In genomic region chr17:56805784-56806183, GRCm38 (mm10) we compare ENCODE assay signal across 17 mouse cellular contexts. TPM values are rescaled to one million over a fixed set of nuclear protein-coding genes. Genes with fewer than 3 reads are reported as not detected.
DNase-seq lines count a peak whose midpoint lies in the region; ATAC-seq and TF ChIP-seq lines count a peak whose summit lies in the region.
"Had no signal": no experiment of that assay in that cellular context is flagged by ENCODE, and none has a peak within 500 bp of the region (broad histone marks: within the 10 kb centered on the region; RNA-seq: fewer than 3 reads in every experiment).

No protein-coding gene starts in this region.

- H3K4me2 ChIP-seq in intestine, postnatal 0 days (replicated peaks; ENCODE audit: low read depth), result no peak overlapping the region
- no peak overlapping the region for H3K4me2 ChIP-seq in intestine, embryonic 16.5 days (ENCODE audit: low read depth, low read length)
- H3K4me2 ChIP-seq in midbrain, postnatal 0 days (ENCODE audit: low read depth, low read length, poor library complexity, severe bottlenecking), result no peak overlapping the region
- H3K4me2 ChIP-seq in limb, embryonic 14.5 days (replicated peaks; ENCODE audit: low read depth, low read length, severe bottlenecking), result no peak overlapping the region
- H3K4me2 ChIP-seq: heart, embryonic 13.5 days; limb, embryonic 15.5 days; midbrain, embryonic 13.5 days had no signal

- no peaks in the 10 kb centered on the region for H3K27me3 ChIP-seq in intestine, postnatal 0 days (replicated peaks; ENCODE audit: control insufficient read depth, insufficient read depth, low read length)
- H3K27me3 ChIP-seq in intestine, embryonic 16.5 days (replicated peaks; ENCODE audit: control insufficient read depth, insufficient read depth, low read length), result no peaks in the 10 kb centered on the region
- no peaks in the 10 kb centered on the region for H3K27me3 ChIP-seq in midbrain, postnatal 0 days (ENCODE audit: insufficient read depth, low read length)
- H3K27me3 ChIP-seq in midbrain, embryonic 10.5 days (ENCODE audit: low read depth, poor library complexity, severe bottlenecking), result peaks cover 25% of the 10 kb centered on the region
- H3K27me3 ChIP-seq in limb, embryonic 14.5 days (ENCODE audit: control insufficient read depth, insufficient read depth, low read length), result no peaks in the 10 kb centered on the region
- H3K27me3 ChIP-seq: limb, embryonic 15.5 days had no signal

- no peak for ATAC-seq in intestine, postnatal 0 days
- ATAC-seq in intestine, embryonic 16.5 days, result no peak
- ATAC-seq in midbrain, postnatal 0 days (ENCODE audit: low FRiP score), result no peak
- no peak for ATAC-seq in limb, embryonic 14.5 days (ENCODE audit: low FRiP score, low read depth)
- ATAC-seq: midbrain, embryonic 13.5 days had no signal

- WGBS in intestine, postnatal 0 days, result 91% methylated on average over 1 of the region's 1 CpGs
- WGBS in intestine, embryonic 16.5 days, result 81% methylated on average over 1 of the region's 1 CpGs
- WGBS in midbrain, postnatal 0 days, result 73% methylated on average over 1 of the region's 1 CpGs
- WGBS in midbrain, embryonic 10.5 days, result 89% methylated on average over 1 of the region's 1 CpGs
- WGBS in limb, embryonic 14.5 days, result 86% methylated on average over 1 of the region's 1 CpGs

- TF ChIP-seq CTCF in intestine, postnatal 0 days (IDR thresholded peaks at IDR 0.05; ENCODE audit: low read depth), result peak; percentile 67
- TF ChIP-seq CTCF in midbrain, postnatal 0 days (IDR thresholded peaks at IDR 0.05), result peak; percentile 52

- no peak overlapping the region for H3K9ac ChIP-seq in intestine, postnatal 0 days (ENCODE audit: low read depth, low read length)
- H3K9ac ChIP-seq in intestine, embryonic 16.5 days (ENCODE audit: low read depth, low read length), result no peak overlapping the region
- H3K9ac ChIP-seq in midbrain, postnatal 0 days (replicated peaks; ENCODE audit: low read length, poor library complexity, severe bottlenecking), result no peak overlapping the region
- 0 out of 2 replicates have a peak overlapping the region, but pooled peaks have one; percentile 21 for H3K9ac ChIP-seq in limb, embryonic 14.5 days (ENCODE audit: low read depth, low read length, severe bottlenecking)
- H3K9ac ChIP-seq: limb, embryonic 15.5 days had no signal

- H3K4me3 ChIP-seq in intestine, postnatal 0 days (ENCODE audit: low read depth, low read length), result no peak overlapping the region
- H3K4me3 ChIP-seq in intestine, embryonic 16.5 days (ENCODE audit: low read length), result no peak overlapping the region
- H3K4me3 ChIP-seq in midbrain, postnatal 0 days (ENCODE audit: low read depth, low read length), result no peak overlapping the region
- no peak overlapping the region for H3K4me3 ChIP-seq in midbrain, embryonic 10.5 days
- no peak overlapping the region for H3K4me3 ChIP-seq in limb, embryonic 14.5 days (replicated peaks; ENCODE audit: low read length)
- H3K4me3 ChIP-seq: heart, embryonic 13.5 days; hindbrain, embryonic 10.5 days; limb, embryonic 15.5 days; midbrain, embryonic 13.5 days had no signal

- H3K9me3 ChIP-seq in intestine, postnatal 0 days (ENCODE audit: control insufficient read depth), result no peaks in the 10 kb centered on the region
- H3K9me3 ChIP-seq in intestine, embryonic 16.5 days (ENCODE audit: control insufficient read depth, low read length), result no peaks in the 10 kb centered on the region
- no peaks in the 10 kb centered on the region for H3K9me3 ChIP-seq in midbrain, postnatal 0 days (ENCODE audit: low read length)
- no peaks in the 10 kb centered on the region for H3K9me3 ChIP-seq in midbrain, embryonic 10.5 days (replicated peaks)
- no peaks in the 10 kb centered on the region for H3K9me3 ChIP-seq in limb, embryonic 14.5 days (ENCODE audit: control insufficient read depth, low read length)
- H3K9me3 ChIP-seq: heart, embryonic 13.5 days; hindbrain, embryonic 10.5 days; limb, embryonic 15.5 days; midbrain, embryonic 13.5 days had no signal

- H3K36me3 ChIP-seq in intestine, postnatal 0 days (ENCODE audit: control insufficient read depth, insufficient read depth), result no peaks in the 10 kb centered on the region
- H3K36me3 ChIP-seq in intestine, embryonic 16.5 days (ENCODE audit: control insufficient read depth, insufficient read depth, low read length), result no peaks in the 10 kb centered on the region
- no peaks in the 10 kb centered on the region for H3K36me3 ChIP-seq in midbrain, postnatal 0 days (ENCODE audit: insufficient read depth, low read length)
- peaks cover 17% of the 10 kb centered on the region for H3K36me3 ChIP-seq in midbrain, embryonic 10.5 days
- no peaks in the 10 kb centered on the region for H3K36me3 ChIP-seq in limb, embryonic 14.5 days (ENCODE audit: control insufficient read depth, insufficient read depth, low read length)

- no peaks in the 10 kb centered on the region for H3K4me1 ChIP-seq in intestine, postnatal 0 days (replicated peaks; ENCODE audit: control insufficient read depth, insufficient read depth, low read length)
- peaks cover 13% of the 10 kb centered on the region for H3K4me1 ChIP-seq in intestine, embryonic 16.5 days (ENCODE audit: control insufficient read depth, insufficient read depth, low read length)
- H3K4me1 ChIP-seq in midbrain, postnatal 0 days (ENCODE audit: insufficient read depth, low read length), result 0 out of 2 replicates have a peak, but pooled peaks cover 3% of the 10 kb centered on the region
- H3K4me1 ChIP-seq in midbrain, embryonic 10.5 days, result peaks cover 15% of the 10 kb centered on the region
- H3K4me1 ChIP-seq in limb, embryonic 14.5 days (ENCODE audit: control insufficient read depth, insufficient read depth, low read length), result peaks cover 9% of the 10 kb centered on the region

- TF ChIP-seq POLR2A in limb, embryonic 14.5 days (IDR thresholded peaks at IDR 0.05; ENCODE audit: borderline replicate concordance, extremely low read depth, insufficient read depth, insufficient read length), result no peak

- no peak overlapping the region for H3K27ac ChIP-seq in intestine, postnatal 0 days (ENCODE audit: low read depth, low read length)
- no peak overlapping the region for H3K27ac ChIP-seq in intestine, embryonic 16.5 days (ENCODE audit: low read length)
- H3K27ac ChIP-seq in midbrain, postnatal 0 days (ENCODE audit: low read depth, low read length), result no peak overlapping the region
- H3K27ac ChIP-seq in midbrain, embryonic 10.5 days (replicated peaks), result no peak overlapping the region
- no peak overlapping the region for H3K27ac ChIP-seq in limb, embryonic 14.5 days (replicated peaks; ENCODE audit: low read depth, low read length)
- H3K27ac ChIP-seq: heart, embryonic 13.5 days; hindbrain, embryonic 10.5 days; limb, embryonic 15.5 days; midbrain, embryonic 13.5 days had no signal

- peak; percentile 67 to 84 for DNase-seq in adrenal gland, adult (ENCODE audit: inconsistent age in 2 of 2, low spot score in 1 of 2)
- DNase-seq in adrenal gland, adult 18-20 months (ENCODE audit: low spot score in 2 of 2), result no peak
- peak; percentile 36 for DNase-seq in midbrain, postnatal 0 days (ENCODE audit: low spot score)
- no peak for DNase-seq in midbrain, embryonic 10.5 days (ENCODE audit: low spot score)
- no peak for DNase-seq in limb, embryonic 14.5 days (ENCODE audit: low spot score)
- DNase-seq in cerebellum, postnatal 4 days (ENCODE audit: low spot score in 2 of 2), result no peak
- DNase-seq: gastrocnemius, postnatal 14 days; kidney, adult 18-20 months; kidney, postnatal 4 days; spleen, adult 18-20 months had no signal

RNA-seq across cellular contexts. Expression of gene Rfx2, which starts 25.0 kb away (rescaled TPM):
- total RNA-seq in adrenal gland, adult 18-20 months (2021), result 1 to 10 TPM; 3.8 to 5.6 TPM
- 1.4 and 1.6 TPM in 2 replicates for polyA plus RNA-seq in intestine, postnatal 0 days (2015; fragmentation: Nextera tagmentation; extraction: Ambion mirVana)
- polyA plus RNA-seq in intestine, embryonic 16.5 days (2015; fragmentation: Nextera tagmentation; extraction: Ambion mirVana), result 2.5 and 3.4 TPM in 2 replicates
- 5.1 and 5.7 TPM in 2 replicates for total RNA-seq in midbrain, postnatal 0 days (2014; rRNA removed)
- 2.3 and 3.0 TPM in 2 replicates for polyA plus RNA-seq in midbrain, postnatal 0 days (2015; fragmentation: Nextera tagmentation; extraction: Ambion mirVana)
- polyA plus RNA-seq in midbrain, embryonic 10.5 days (2016; fragmentation: Nextera tagmentation; extraction: Ambion mirVana), result 9.8 TPM in 2 replicates
- polyA plus RNA-seq in limb, embryonic 14.5 days (2012; rRNA removed), result 8.2 and 12.1 TPM in 2 replicates
- polyA plus RNA-seq in limb, embryonic 14.5 days (2014; fragmentation: Nextera tagmentation; extraction: Ambion mirVana), result 4.2 and 4.5 TPM in 2 replicates

RNA-seq across cellular contexts. Expression of gene Prr22, which starts 35.7 kb away (rescaled TPM):
- under 1 TPM; 0.48 to 0.93 TPM for total RNA-seq in adrenal gland, adult 18-20 months (2021)
- 0.25 and 0.51 TPM in 2 replicates for polyA plus RNA-seq in intestine, postnatal 0 days (2015; fragmentation: Nextera tagmentation; extraction: Ambion mirVana)
- polyA plus RNA-seq in intestine, embryonic 16.5 days (2015; fragmentation: Nextera tagmentation; extraction: Ambion mirVana), result 0.84 and 1.6 TPM in 2 replicates
- total RNA-seq in midbrain, postnatal 0 days (2014; rRNA removed), result 0.44 and 1.3 TPM in 2 replicates
- 0.61 and 1.1 TPM in 2 replicates for polyA plus RNA-seq in midbrain, postnatal 0 days (2015; fragmentation: Nextera tagmentation; extraction: Ambion mirVana)
- polyA plus RNA-seq in midbrain, embryonic 10.5 days (2016; fragmentation: Nextera tagmentation; extraction: Ambion mirVana), result 1.5 and 2.2 TPM in 2 replicates
- 4.5 and 5.0 TPM in 2 replicates for polyA plus RNA-seq in limb, embryonic 14.5 days (2012; rRNA removed)
- polyA plus RNA-seq in limb, embryonic 14.5 days (2014; fragmentation: Nextera tagmentation; extraction: Ambion mirVana), result 0.58 and 0.97 TPM in 2 replicates
- total RNA-seq: common myeloid progenitor, adult 5-6 weeks had no signal

RNA-seq across cellular contexts. Expression of gene Dus3l, which starts 41.2 kb away (rescaled TPM):
- total RNA-seq in adrenal gland, adult 18-20 months (2021), result 10 to 100 TPM; 28.3 to 31.3 TPM
- polyA plus RNA-seq in intestine, postnatal 0 days (2015; fragmentation: Nextera tagmentation; extraction: Ambion mirVana), result 16.1 and 16.6 TPM in 2 replicates
- 37.6 and 40.0 TPM in 2 replicates for polyA plus RNA-seq in intestine, embryonic 16.5 days (2015; fragmentation: Nextera tagmentation; extraction: Ambion mirVana)
- 91.0 and 93.8 TPM in 2 replicates for total RNA-seq in midbrain, postnatal 0 days (2014; rRNA removed)
- 103 and 114 TPM in 2 replicates for polyA plus RNA-seq in midbrain, postnatal 0 days (2015; fragmentation: Nextera tagmentation; extraction: Ambion mirVana)
- polyA plus RNA-seq in midbrain, embryonic 10.5 days (2016; fragmentation: Nextera tagmentation; extraction: Ambion mirVana), result 44.7 and 45.6 TPM in 2 replicates
- polyA plus RNA-seq in limb, embryonic 14.5 days (2012; rRNA removed), result 107 and 144 TPM in 2 replicates
- polyA plus RNA-seq in limb, embryonic 14.5 days (2014; fragmentation: Nextera tagmentation; extraction: Ambion mirVana), result 43.6 and 44.4 TPM in 2 replicates

RNA-seq across cellular contexts. Expression of gene Nrtn, which starts 48.5 kb away (rescaled TPM):
- 1 to 10 TPM; 3.4 to 4.0 TPM for total RNA-seq in adrenal gland, adult 18-20 months (2021)
- polyA plus RNA-seq in intestine, postnatal 0 days (2015; fragmentation: Nextera tagmentation; extraction: Ambion mirVana), result 20.6 and 21.0 TPM in 2 replicates
- 7.0 and 7.9 TPM in 2 replicates for polyA plus RNA-seq in intestine, embryonic 16.5 days (2015; fragmentation: Nextera tagmentation; extraction: Ambion mirVana)
- total RNA-seq in midbrain, postnatal 0 days (2014; rRNA removed), result 12.5 and 13.4 TPM in 2 replicates
- polyA plus RNA-seq in midbrain, postnatal 0 days (2015; fragmentation: Nextera tagmentation; extraction: Ambion mirVana), result 7.4 and 8.0 TPM in 2 replicates
- polyA plus RNA-seq in midbrain, embryonic 10.5 days (2016; fragmentation: Nextera tagmentation; extraction: Ambion mirVana), result 4.1 and 5.6 TPM in 2 replicates
- 24.1 and 36.7 TPM in 2 replicates for polyA plus RNA-seq in limb, embryonic 14.5 days (2012; rRNA removed)
- 31.9 and 36.5 TPM in 2 replicates for polyA plus RNA-seq in limb, embryonic 14.5 days (2014; fragmentation: Nextera tagmentation; extraction: Ambion mirVana)
- total RNA-seq: common myeloid progenitor, adult 5-6 weeks had no signal

Comparison
In these comparisons a context has a peak if more than half of its experiments do, and no peak if none do; other contexts are left out.
1. DNase-seq: peak in adrenal gland, adult (2 of 2) and midbrain, postnatal 0 days (single experiment); none in adrenal gland, adult 18-20 months (0 of 2), midbrain, embryonic 10.5 days (single experiment), limb, embryonic 14.5 days (single experiment) and cerebellum, postnatal 4 days (0 of 2).